Mouse (Mus musculus): ENCODE data around the gene Rps15a.

The Rps15a gene

DNA sequence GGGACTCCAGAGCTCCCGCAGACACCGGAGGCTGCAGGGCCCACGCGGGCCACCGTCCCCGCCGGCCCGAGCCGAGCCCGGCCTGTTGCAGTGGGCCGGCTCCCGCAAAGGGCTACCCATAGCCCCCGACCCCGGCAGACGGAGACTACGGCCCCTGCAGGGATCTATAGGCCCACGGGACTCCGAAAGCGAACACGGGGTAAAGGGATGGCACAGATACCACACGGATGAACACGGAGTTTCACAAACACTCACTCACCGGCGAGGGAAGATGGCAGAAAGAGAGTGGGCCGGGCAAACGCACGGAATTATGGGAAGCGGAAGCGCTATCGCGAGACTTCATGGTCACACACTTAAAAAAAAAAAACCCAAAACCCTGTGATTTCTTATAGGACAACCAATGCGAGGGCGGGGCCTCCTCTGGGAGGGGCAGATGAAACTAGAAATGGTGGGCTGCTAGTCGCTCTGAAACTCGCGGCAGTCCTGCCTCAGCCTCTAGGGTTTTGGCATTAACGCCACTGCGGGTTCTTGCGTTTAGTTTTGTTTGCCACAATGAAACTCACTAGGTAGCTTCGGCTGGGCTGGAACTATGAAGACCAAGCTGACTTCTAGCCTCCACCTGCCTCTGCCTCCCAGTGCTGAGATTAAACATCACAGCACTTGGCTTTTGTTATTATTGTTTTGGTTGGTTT lies at the start of gene Rps15a:
Gene Rps15a, minus strand, starts transcription at position 312 of the 692 bp plus-strand sequence.
- DNase-seq (ENCODE audit: low read depth in 2 of 2, low spot score in 2 of 2) = peak; percentile 91 to 94

GRCm38 (mm10) chr7:118163006-118163405 lies 47.0 kb upstream of the Rps15a start:
- DNase-seq (ENCODE audit: low read depth in 2 of 2, low spot score in 2 of 2) = no peak

- no peak for DNase-seq (ENCODE audit: low read depth in 2 of 2, low spot score in 2 of 2)
Observed at GRCm38 (mm10) chr7:118160121-118160520, 44.1 kb upstream of the Rps15a start.

- no peak for DNase-seq (ENCODE audit: low read depth in 2 of 2, low spot score in 2 of 2)
Observed at GRCm38 (mm10) chr7:118156461-118156860, 40.5 kb upstream of the Rps15a start.

DNA sequence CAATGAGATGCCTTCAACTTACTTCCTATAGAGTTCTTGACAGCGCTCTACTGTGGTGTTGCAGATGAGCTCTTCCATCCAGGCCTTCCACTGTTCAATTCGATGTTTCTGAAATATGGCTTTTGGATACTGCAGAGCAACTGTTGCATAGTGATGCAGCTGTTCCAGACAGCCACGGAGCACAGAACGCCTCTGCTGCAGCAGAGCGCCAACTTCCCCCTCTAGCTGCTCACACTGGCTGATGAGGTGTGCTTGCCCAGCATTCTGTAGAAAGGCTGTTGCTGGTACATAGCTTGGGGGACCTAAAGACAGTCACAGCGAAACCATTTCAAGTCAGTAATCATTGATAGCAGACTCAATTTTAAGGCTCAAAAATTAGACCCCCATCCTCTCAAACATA lies 38.2 kb upstream of the Rps15a start:
- no peak for DNase-seq (ENCODE audit: low read depth in 2 of 2, low spot score in 2 of 2)

- no peak for DNase-seq (ENCODE audit: low read depth in 2 of 2, low spot score in 2 of 2)
Observed at GRCm38 (mm10) chr7:118143602-118144001, 27.6 kb upstream of the Rps15a start.

GRCm38 (mm10) chr7:118143123-118143522 lies 27.1 kb upstream of the Rps15a start:
- DNase-seq (ENCODE audit: low read depth in 2 of 2, low spot score in 2 of 2) = no peak

GRCm38 (mm10) chr7:118141271-118141670 lies 25.3 kb upstream of the Rps15a start:
- DNase-seq (ENCODE audit: low read depth in 2 of 2, low spot score in 2 of 2) = no peak

DNA sequence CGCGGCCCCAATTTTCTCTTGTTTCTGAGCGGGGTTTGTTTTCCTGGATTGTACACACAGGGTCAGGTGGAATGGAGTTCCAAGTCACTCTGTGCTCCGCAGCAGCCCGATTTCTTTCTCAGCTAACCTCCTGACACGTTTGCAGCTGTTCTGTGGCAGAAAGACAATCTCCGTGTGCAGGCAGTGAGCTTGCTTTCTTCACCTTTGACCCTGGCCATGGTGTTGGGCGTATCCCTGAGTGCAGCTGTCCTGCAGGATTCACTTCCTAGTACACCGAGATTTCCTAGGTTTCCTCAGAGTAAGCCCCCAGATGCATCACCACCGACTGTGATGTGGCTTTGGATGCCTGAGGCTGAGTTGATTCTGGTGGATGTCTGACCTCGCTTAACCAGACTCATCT lies 19.1 kb upstream of the Rps15a start:
- DNase-seq (ENCODE audit: low read depth in 2 of 2, low spot score in 2 of 2) = no peak

GRCm38 (mm10) chr7:118129430-118130041 lies 13.5 kb upstream of the Rps15a start, which contains the start of gene Arl6ip1:
Gene Arl6ip1 (minus strand): TSS chr7:118129662.
- DNase-seq (ENCODE audit: low read depth in 2 of 2, low spot score in 2 of 2) = peak; percentile 97

- DNase-seq (ENCODE audit: low read depth in 2 of 2, low spot score in 2 of 2) = no peak
Observed at GRCm38 (mm10) chr7:118128925-118129429, 13.0 kb upstream of the Rps15a start.

GRCm38 (mm10) chr7:118126219-118126875 lies 10.4 kb upstream of the Rps15a start:
- DNase-seq (ENCODE audit: low read depth in 2 of 2, low spot score in 2 of 2) = no peak

DNA sequence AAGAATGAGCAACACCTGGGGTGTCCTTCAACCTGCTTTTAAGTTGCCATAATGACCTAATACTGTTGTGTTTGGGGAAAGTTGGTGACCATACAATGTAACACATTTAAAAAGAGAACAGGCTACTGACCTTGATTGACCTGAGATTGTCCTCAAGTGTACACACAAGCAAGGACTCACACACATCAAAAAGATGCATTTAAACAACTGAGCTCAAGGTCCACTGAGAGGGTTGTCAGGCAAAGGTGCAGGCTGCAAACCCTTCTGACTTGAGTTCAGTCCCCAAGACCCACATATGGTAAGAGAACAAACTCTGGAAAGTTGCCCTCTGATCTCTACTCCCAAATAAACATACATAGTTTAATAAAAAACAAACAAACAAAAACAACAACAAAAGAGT lies 9.7 kb upstream of the Rps15a start:
- no peak for DNase-seq (ENCODE audit: low read depth in 2 of 2, low spot score in 2 of 2)

DNA sequence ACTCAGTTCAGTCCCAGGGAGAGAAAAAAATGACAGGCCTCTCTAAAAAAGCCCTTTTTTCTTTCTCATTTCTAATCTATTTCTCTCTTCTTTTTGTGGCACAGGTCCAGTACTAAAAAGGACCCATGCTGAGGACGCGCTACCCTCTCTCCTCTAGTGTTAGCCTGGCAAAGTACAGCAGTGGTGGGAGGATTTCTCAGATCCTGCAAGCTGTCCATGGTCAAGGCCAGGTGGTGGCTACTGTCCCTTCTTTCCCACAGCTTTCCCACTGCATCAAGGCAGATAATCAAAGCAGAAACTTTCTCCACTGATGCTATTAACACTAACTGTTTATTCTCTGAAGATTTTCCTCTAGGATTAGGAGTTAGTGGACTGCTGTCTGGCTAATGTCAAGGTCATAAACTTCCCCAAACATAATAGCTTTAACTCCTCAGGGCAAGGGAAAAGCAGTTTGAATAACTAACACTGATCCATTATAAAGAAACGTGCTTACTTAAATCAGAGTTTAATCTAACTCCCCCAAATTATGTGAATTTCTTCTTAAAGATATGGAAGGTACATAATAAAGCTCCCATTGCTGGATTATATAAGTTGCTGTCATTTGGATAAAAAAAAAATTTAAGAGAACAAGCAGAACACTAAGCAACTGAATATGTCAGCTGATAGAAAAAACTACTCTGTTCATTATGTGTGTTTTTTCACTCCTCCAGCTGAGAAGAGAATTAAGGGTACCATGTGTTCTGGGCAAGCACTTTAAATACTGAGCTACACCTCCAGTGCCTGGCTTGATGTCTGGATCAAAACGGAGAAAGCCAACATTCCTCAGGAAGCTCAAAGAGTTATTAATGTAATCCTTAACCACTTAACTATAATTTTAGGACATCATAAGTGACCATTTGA lies 7.8 kb upstream of the Rps15a start:
- no peak for DNase-seq (ENCODE audit: low read depth in 2 of 2, low spot score in 2 of 2)

GRCm38 (mm10) chr7:118122235-118122634 lies 6.2 kb upstream of the Rps15a start:
- DNase-seq (ENCODE audit: low read depth in 2 of 2, low spot score in 2 of 2) = no peak

DNA sequence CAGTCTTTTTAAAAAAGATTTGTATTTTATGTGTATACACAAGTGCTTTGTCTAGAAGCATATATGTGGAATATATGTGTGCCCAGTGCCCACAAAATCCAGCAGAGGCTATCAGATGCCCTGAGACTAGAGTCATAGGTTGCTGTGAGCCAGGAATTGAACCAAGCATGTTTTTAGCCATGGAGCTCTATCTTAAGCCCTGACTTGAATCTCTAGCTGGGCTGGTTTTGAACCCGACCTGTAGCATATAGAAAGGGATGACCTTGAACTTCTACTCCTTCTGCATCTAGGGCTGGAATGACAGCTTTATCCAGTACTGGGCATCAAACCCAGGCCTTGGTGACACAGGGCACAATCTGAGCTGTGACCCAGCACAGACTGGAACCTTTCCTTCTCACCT lies 4.7 kb upstream of the Rps15a start:
- no peak for DNase-seq (ENCODE audit: low read depth in 2 of 2, low spot score in 2 of 2)

- peak; percentile 38 to 47 for DNase-seq (ENCODE audit: low read depth in 2 of 2, low spot score in 2 of 2)
Observed at GRCm38 (mm10) chr7:118119946-118120345, 4.0 kb upstream of the Rps15a start.

GRCm38 (mm10) chr7:118119142-118119541 lies 3.2 kb upstream of the Rps15a start:
- DNase-seq (ENCODE audit: low read depth in 2 of 2, low spot score in 2 of 2) = no peak

DNA sequence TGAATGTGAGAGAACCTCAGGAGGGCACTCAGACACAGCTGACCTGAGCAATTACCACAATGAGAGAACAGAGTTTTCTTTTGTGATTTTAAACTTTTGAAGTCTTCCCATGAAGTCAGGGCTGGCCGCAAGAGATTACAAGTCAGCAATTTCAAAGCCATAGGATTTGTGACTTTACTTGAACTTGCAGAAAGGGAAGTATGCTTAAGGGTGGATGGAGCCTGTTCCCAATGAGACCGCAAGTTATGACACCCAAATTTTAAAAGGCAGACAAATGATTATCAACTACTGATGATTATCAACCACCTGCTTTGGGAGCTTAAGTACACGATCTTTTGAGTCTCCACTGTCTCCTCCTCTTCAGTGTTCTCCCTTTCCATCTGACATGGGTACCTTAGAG lies 2.4 kb upstream of the Rps15a start:
- DNase-seq (ENCODE audit: low read depth in 2 of 2, low spot score in 2 of 2) = no peak

DNA sequence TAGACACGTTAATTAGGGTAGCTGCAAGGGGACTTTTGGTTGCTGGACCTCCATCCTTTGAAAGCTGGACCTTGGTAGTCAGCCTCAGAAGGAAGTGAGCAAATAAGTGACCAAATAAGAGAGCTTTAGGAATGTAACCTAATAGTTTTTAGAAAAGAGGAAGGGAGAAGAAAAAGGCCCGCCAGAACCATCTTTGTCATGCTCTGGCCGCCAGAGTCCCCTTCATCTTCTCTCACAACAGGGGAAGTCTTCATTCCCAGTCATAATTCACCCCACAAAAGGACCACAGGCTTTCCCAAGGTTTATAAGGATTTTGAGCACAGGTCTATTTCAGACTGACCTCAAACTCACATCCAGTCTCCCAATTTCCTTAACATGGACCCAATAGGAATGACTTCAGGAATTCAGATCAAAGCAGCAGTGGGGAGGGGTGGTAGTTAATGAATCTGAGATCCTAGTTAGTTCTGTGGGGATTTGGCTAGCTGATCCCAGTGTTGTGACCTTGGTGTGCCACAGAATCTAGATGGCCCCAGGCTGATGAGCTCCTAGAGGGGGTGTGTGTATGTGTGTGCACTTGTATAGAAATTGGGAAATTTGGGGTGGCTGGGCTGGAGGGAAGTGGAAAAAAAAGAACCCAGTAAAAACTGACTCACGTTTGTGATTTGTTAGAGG lies 1.7 kb upstream of the Rps15a start:
- no peak for DNase-seq (ENCODE audit: low read depth in 2 of 2, low spot score in 2 of 2)

All from CD8-positive naive resting alpha-beta T cell, adult 2 months (primary cell).